Mouse (Mus musculus): ENCODE results near the gene Rnf121. TPM values are rescaled to one million over a fixed set of nuclear protein-coding genes. Genes with fewer than 3 reads are reported as not detected.
"Not testable (repeated sequence)": the region's sequence is repeated elsewhere in the genome, so short reads cannot be mapped to it uniquely, and the experiment has no call there.

The Rnf121 gene
- polyA plus RNA-seq, 1 experiment from 2014 or later, result 17.9 TPM

DNA sequence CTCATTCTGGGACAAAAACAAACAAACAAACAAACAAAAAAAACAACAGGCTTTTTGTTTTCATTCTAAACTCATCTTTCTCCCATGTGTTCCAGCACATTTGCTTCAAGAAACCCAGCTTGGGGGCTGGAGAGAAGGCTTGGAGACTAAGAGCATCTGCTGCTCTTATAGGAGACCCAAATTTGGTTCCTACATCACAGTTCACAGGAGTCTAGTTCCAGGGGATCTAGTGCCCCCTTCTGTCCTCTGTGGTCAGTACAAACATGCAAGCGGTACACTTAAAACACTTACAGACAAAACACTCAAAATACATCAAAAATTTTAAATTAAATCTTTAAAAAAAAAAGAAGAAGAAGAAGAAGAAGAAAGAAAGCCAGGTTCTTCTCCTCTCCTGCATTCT is 30.4 kb downstream of the Rnf121 start:
- peaks cover 29% of the 10 kb centered on the region for H3K36me3 ChIP-seq (ENCODE audit: inconsistent target)

DNA sequence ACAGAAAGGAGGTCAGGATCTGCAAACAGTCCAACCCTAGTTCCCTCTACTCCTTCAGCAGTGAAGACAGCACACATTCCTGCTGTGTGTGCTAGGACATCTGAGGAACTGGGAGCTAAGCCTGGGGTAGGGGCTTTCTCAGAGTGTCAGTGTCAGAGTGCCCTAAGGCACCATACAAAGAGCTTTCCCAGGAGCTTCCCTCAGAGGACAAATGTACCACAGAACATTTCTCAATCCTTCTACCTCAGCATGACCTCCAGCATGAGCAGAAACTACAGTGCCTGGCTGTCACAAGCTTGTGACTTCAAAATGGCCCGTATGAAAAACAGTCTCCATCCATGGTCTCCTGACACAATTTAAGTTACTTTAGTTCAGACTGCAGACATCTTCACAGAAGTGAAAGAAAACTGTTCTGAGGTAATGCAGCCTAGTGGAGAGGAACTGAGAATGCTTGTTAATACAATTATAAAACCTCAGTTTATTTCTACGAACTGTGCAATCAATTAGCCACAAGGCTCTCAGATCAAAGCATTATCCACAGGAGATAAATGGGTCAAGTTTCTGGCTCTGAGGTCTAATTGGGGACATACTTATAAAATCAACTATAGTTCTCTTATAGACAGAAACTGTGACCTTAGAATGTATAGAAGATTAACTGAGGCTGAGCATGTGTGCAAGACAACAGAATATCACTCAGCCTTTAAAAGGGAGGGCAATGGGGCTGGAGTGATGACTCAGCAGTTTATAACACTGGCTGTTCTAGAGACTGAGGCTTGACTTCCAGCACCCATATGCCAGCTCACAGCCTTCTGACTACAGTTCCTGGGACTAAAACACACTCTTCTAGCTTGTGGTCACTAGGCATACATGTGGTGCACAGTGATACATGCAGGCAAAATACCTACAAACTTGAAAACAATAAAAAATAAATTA is 39.8 kb downstream of the Rnf121 start:
- 26% methylated on average over 2 of the region's 2 CpGs for WGBS (ENCODE audit: missing documents)
- H3K36me3 ChIP-seq (ENCODE audit: inconsistent target), result peaks cover 4% of the 10 kb centered on the region; the same call in 1 of the 2 replicates

More for the DNA sequence above, 30.4 kb downstream of the Rnf121 start:
- Histone ChIP-seq H3K79me2 (ENCODE audit: inconsistent target) (no peaks in the 10 kb centered on the region), H3K27ac (no peak overlapping the region), H3K4me3 (ENCODE audit: inconsistent target) (no peak overlapping the region)
- 100% methylated on average over 1 of the region's 1 CpGs for WGBS (ENCODE audit: missing documents)

GRCm38 (mm10) chr7:102023821-102024220 is 41.4 kb downstream of the Rnf121 start:
- Histone ChIP-seq H3K79me2 (ENCODE audit: inconsistent target) (no peaks in the 10 kb centered on the region; the same call in 1 of the 2 replicates), H3K27ac (no peak overlapping the region), H3K36me3 (ENCODE audit: inconsistent target) (peaks cover 2% of the 10 kb centered on the region; the same call in 1 of the 2 replicates), H3K4me3 (ENCODE audit: inconsistent target) (no peak overlapping the region)
- 97% methylated on average over 9 of the region's 9 CpGs for WGBS (ENCODE audit: missing documents)

More for the DNA sequence above, 39.8 kb downstream of the Rnf121 start:
- H3K4me3 ChIP-seq (ENCODE audit: inconsistent target), result no peak overlapping the region
- H3K79me2 ChIP-seq (ENCODE audit: inconsistent target), result no peaks in the 10 kb centered on the region
- H3K27ac ChIP-seq, result peak overlapping the region; percentile 79

- WGBS (ENCODE audit: missing documents), result 90% methylated on average over 2 of the region's 2 CpGs
- not testable (repeated sequence) for H3K36me3 ChIP-seq (ENCODE audit: inconsistent target); H3K4me3 ChIP-seq (ENCODE audit: inconsistent target); H3K27ac ChIP-seq
- H3K79me2 ChIP-seq (ENCODE audit: inconsistent target), result peaks cover 17% of the 10 kb centered on the region; the same call in 1 of the 2 replicates
These were observed 44.3 kb downstream of the Rnf121 start for GRCm38 (mm10) chr7:102020934-102021333.

DNA sequence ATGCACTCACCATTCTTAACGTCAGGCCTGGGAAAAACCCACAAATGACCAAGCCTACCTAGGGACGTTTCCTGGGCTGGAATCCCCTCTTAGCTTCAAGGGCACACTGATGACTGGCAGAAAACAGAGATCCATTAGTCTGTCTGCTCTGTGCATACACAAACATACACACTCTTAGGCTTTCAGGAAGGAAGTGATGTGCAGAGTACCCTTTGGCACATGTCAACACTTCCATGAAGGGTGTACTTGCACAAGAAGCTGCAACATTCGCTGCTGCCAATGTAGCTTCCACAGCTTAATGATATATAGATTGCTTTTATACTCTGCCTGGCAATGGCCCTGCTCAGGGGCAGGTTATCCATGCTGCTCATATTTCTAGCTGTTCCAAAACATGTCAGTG is 45.9 kb downstream of the Rnf121 start:
- Histone ChIP-seq H3K27ac (peak overlapping the region; percentile 41), H3K79me2 (ENCODE audit: inconsistent target) (peaks cover 22% of the 10 kb centered on the region; the same call in 1 of the 2 replicates), H3K4me3 (ENCODE audit: inconsistent target) (no peak overlapping the region), H3K36me3 (ENCODE audit: inconsistent target) (peaks cover 18% of the 10 kb centered on the region; the same call in 1 of the 2 replicates)
- 9% methylated on average over 3 of the region's 3 CpGs for WGBS (ENCODE audit: missing documents)

DNA sequence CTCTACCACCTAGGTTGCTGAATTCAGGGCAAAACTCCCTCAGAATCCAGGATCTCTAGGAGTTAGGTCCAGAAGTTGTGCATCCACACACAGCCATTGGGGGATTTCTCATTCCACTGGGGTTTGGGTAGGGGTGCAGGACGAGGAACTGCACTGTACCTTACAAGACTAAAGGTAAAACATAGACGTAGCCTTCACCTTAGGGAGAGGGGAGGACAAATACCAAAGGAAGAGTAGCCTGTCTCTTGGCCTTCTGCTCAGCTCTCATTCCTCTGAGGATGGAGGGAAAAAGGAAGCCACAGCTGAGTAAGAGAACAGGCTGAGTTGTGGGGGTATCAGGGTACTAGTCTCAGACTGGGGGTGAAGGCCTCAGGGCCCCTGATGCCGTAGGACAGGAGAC is 46.7 kb downstream of the Rnf121 start, which contains the start of gene Il18bp:
Gene Il18bp (minus strand): TSS at position 101 of the 400 bp plus-strand sequence.
- Histone ChIP-seq H3K27ac (peak within 1 kb of the TSS; percentile 73), H3K36me3 (ENCODE audit: inconsistent target) (peaks cover 26% of the 10 kb centered on the region), H3K4me3 (ENCODE audit: inconsistent target) (peak within 1 kb of the TSS; percentile 24), H3K79me2 (ENCODE audit: inconsistent target) (peaks cover 22% of the 10 kb centered on the region; the same call in 1 of the 2 replicates)
- WGBS (ENCODE audit: missing documents), result 100% methylated on average over 1 of the region's 3 CpGs

GRCm38 (mm10) chr7:102018034-102018433 is 47.2 kb downstream of the Rnf121 start:
- peaks cover 31% of the 10 kb centered on the region for H3K36me3 ChIP-seq (ENCODE audit: inconsistent target)
- peak overlapping the region; percentile 73 for H3K27ac ChIP-seq

GRCm38 (mm10) chr7:102017452-102017851 is 47.8 kb downstream of the Rnf121 start:
- H3K36me3 ChIP-seq (ENCODE audit: inconsistent target), result peaks cover 37% of the 10 kb centered on the region
- peak overlapping the region; percentile 24 for H3K4me3 ChIP-seq (ENCODE audit: inconsistent target)
- WGBS (ENCODE audit: missing documents), result 8% methylated on average over 5 of the region's 5 CpGs
- H3K27ac ChIP-seq, result peak overlapping the region; percentile 73
- peaks cover 22% of the 10 kb centered on the region; the same call in 1 of the 2 replicates for H3K79me2 ChIP-seq (ENCODE audit: inconsistent target)

More at GRCm38 (mm10) chr7:102018034-102018433, 47.2 kb downstream of the Rnf121 start:
- 65% methylated on average over 7 of the region's 7 CpGs for WGBS (ENCODE audit: missing documents)
- peaks cover 22% of the 10 kb centered on the region; the same call in 1 of the 2 replicates for H3K79me2 ChIP-seq (ENCODE audit: inconsistent target)
- peak overlapping the region; percentile 24; the same call in 1 of the 2 replicates for H3K4me3 ChIP-seq (ENCODE audit: inconsistent target)

DNA sequence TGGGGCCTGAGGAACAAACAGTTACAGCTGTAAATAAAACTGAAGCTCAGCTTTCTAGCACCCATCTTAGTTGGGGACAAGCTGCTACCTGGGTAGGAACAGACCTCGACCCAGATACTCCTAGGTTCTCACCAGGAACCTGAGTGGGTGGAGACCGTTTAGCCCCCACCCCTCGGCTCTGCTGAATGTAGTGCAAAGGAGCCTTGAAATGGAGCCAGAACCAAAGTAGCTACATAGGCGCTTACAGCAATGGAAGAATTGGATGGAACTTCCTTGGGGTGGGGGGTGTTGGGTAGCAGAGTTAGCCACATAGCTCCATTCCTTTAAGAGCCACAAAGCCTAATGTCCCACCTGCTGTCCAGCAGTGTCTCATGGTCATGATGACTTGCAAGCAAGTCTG is 48.3 kb downstream of the Rnf121 start:
- Histone ChIP-seq H3K27ac (peak overlapping the region; percentile 73), H3K36me3 (ENCODE audit: inconsistent target) (peaks cover 42% of the 10 kb centered on the region), H3K4me3 (ENCODE audit: inconsistent target) (peak overlapping the region; percentile 24; the same call in 1 of the 2 replicates), H3K79me2 (ENCODE audit: inconsistent target) (peaks cover 22% of the 10 kb centered on the region; the same call in 1 of the 2 replicates)
- WGBS (ENCODE audit: missing documents), result 65% methylated on average over 4 of the region's 4 CpGs

GRCm38 (mm10) chr7:102014995-102015394 is 50.3 kb downstream of the Rnf121 start:
- H3K4me3 ChIP-seq (ENCODE audit: inconsistent target), result no peak overlapping the region
- WGBS (ENCODE audit: missing documents), result 87% methylated on average over 2 of the region's 2 CpGs
- peaks cover 61% of the 10 kb centered on the region for H3K36me3 ChIP-seq (ENCODE audit: inconsistent target)
- H3K27ac ChIP-seq, result no peak overlapping the region
- H3K79me2 ChIP-seq (ENCODE audit: inconsistent target), result peaks cover 22% of the 10 kb centered on the region; the same call in 1 of the 2 replicates

GRCm38 (mm10) chr7:102013416-102013815 is 51.9 kb downstream of the Rnf121 start:
- peaks cover 22% of the 10 kb centered on the region; the same call in 1 of the 2 replicates for H3K79me2 ChIP-seq (ENCODE audit: inconsistent target)
- H3K36me3 ChIP-seq (ENCODE audit: inconsistent target), result peaks cover 77% of the 10 kb centered on the region
- no peak overlapping the region for H3K4me3 ChIP-seq (ENCODE audit: inconsistent target)
- no peak overlapping the region for H3K27ac ChIP-seq
- 97% methylated on average over 8 of the region's 8 CpGs for WGBS (ENCODE audit: missing documents)

DNA sequence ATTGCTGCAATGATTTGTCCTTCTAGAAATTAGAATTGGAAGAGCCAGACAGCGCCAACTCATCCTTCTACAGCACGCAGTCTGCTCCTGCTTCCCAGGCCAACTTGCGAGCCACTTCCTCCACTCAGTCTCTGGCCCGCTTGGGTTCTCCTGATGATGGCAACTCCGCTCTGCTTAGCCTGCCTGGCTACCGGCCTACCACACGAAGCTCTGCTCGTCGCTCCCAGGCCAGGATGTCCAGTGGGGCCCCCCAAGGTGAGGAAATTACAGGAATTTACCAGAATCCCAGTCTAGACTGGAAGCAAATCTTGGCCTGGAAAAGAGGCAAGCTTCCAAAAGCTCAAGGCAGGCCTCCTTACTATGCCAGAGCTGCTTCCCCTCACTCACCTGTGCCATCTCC is 53.4 kb downstream of the Rnf121 start:
- H3K36me3 ChIP-seq (ENCODE audit: inconsistent target), result peaks cover 87% of the 10 kb centered on the region
- H3K4me3 ChIP-seq (ENCODE audit: inconsistent target), result no peak overlapping the region
- no peak overlapping the region for H3K27ac ChIP-seq
- 92% methylated on average over 9 of the region's 9 CpGs for WGBS (ENCODE audit: missing documents)
- H3K79me2 ChIP-seq (ENCODE audit: inconsistent target), result peaks cover 14% of the 10 kb centered on the region; the same call in 1 of the 2 replicates

- Histone ChIP-seq H3K79me2 (ENCODE audit: inconsistent target) (peaks cover 19% of the 10 kb centered on the region; the same call in 1 of the 2 replicates), H3K36me3 (ENCODE audit: inconsistent target) (peaks cover 86% of the 10 kb centered on the region), H3K27ac (no peak overlapping the region), H3K4me3 (ENCODE audit: inconsistent target) (no peak overlapping the region)
- WGBS (ENCODE audit: missing documents), result 83% methylated on average over 1 of the region's 1 CpGs
These were observed 58.7 kb downstream of the Rnf121 start for GRCm38 (mm10) chr7:102006520-102006919.

- Histone ChIP-seq H3K79me2 (ENCODE audit: inconsistent target) (peaks cover 19% of the 10 kb centered on the region; the same call in 1 of the 2 replicates), H3K4me3 (ENCODE audit: inconsistent target) (no peak overlapping the region), H3K27ac (no peak overlapping the region), H3K36me3 (ENCODE audit: inconsistent target) (peaks cover 87% of the 10 kb centered on the region)
- WGBS (ENCODE audit: missing documents), result 94% methylated on average over 19 of the region's 26 CpGs
These were observed 64.2 kb downstream of the Rnf121 start for GRCm38 (mm10) chr7:102000921-102001630.
